Mouse (Mus musculus) G1E (cell line): ENCODE data around the gene Bad.

ENCODE experiments used
- CTCF ChIP-seq: IDR thresholded peaks from 2 replicates; pipeline ENCODE4 v1.5.1; 2012; ENCODE audit warnings: low read depth, low read length, inconsistent platforms, mixed read lengths
- GATA1 ChIP-seq: IDR thresholded peaks from 2 replicates; pipeline ENCODE4 v1.6.1; 2012; ENCODE audit warnings: borderline replicate concordance, low read length, inconsistent platforms, mixed read lengths
- GATA2 ChIP-seq: IDR thresholded peaks from 2 replicates; pipeline ENCODE4 v1.6.1; 2012; ENCODE audit warnings: low read depth, low read length, inconsistent platforms, borderline replicate concordance
- POLR2AphosphoS5 ChIP-seq: IDR thresholded peaks from 2 replicates; pipeline ENCODE4 v1.6.1; 2012; ENCODE audit warnings: low read depth, low read length, inconsistent platforms; ENCODE audit not compliant: insufficient replicate concordance
- TAL1 ChIP-seq: conservative IDR thresholded peaks from 2 replicates; pipeline ENCODE4 v1.6.1; 2012; ENCODE audit warnings: low read depth, low read length, inconsistent platforms, mixed read lengths

DNA sequence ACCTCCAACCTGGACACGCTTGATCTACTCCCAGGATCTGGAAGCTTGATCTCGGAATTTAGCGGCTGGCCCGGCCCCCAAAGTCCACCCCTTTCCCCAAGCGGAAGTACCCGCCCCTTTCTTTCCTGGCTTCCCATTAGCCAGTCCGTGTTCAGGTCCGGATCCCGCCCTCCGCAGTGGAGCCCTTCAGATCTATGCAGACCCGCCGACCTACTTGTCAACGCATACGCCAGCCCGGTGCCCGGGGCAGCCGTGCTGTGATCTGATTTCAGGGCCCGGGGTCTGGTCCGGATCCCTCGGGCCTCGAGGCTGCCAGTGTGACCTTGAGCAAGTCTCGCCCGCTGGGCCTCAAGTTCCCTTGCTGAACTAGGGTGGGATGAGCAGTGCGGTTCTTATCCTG lies 54.3 kb downstream of the Bad start, which contains the start of the genes Nudt22 and Trpt1:
- TF ChIP-seq CTCF (no peak), TAL1 (no peak), GATA1 (no peak), POLR2AphosphoS5 (no peak), GATA2 (no peak)
